Mouse (Mus musculus) intestine, postnatal 0 days (tissue): ENCODE measurements around the gene Sec16b. TPM values are rescaled to one million over a fixed set of nuclear protein-coding genes. Genes with fewer than 3 reads are reported as not detected.

ENCODE experiments used
- ATAC-seq: fragments of 200-750 bp; cut with Nextera tagmentation; 2 replicates; pipeline ENCODE4 v1.8.0; 2017; ENCODE audit warnings: mild to moderate bottlenecking, moderate TSS enrichment, moderate library complexity
- H3K27ac ChIP-seq: fragments of 300-500 bp; sonication (generic); 2 replicates; pipeline ENCODE4 v1.5.1; 2014; ENCODE audit warnings: mild to moderate bottlenecking, low read depth, low read length, moderate library complexity
- H3K27me3 ChIP-seq: fragments of 300-500 bp; sonication (generic); replicated peaks from 2 replicates; pipeline ENCODE4 v1.6.1; 2014; ENCODE audit warnings: low read length, mixed read lengths; ENCODE audit not compliant: control insufficient read depth, insufficient read depth
- H3K36me3 ChIP-seq: fragments of 300-500 bp; sonication (generic); 2 replicates; pipeline ENCODE4 v1.6.1; 2014; ENCODE audit warnings: mild to moderate bottlenecking, moderate library complexity; ENCODE audit not compliant: control insufficient read depth, insufficient read depth
- H3K4me1 ChIP-seq: fragments of 300-500 bp; sonication (generic); replicated peaks from 2 replicates; pipeline ENCODE4 v1.6.1; 2014; ENCODE audit warnings: antibody characterized with exemption, low read length, mixed read lengths; ENCODE audit not compliant: control insufficient read depth, insufficient read depth
- H3K4me2 ChIP-seq: fragments of 300-500 bp; sonication (generic); replicated peaks from 2 replicates; pipeline ENCODE4 v1.6.1; 2014; ENCODE audit warnings: low read depth, mild to moderate bottlenecking, moderate library complexity
- H3K4me3 ChIP-seq: fragments of 300-500 bp; sonication (generic); 2 replicates; pipeline ENCODE4 v1.5.1; 2014; ENCODE audit warnings: low read depth, low read length
- H3K9ac ChIP-seq: fragments of 300-500 bp; sonication (generic); 2 replicates; pipeline ENCODE4 v1.6.1; 2014; ENCODE audit warnings: mild to moderate bottlenecking, low read depth, low read length
- H3K9me3 ChIP-seq: fragments of 300-500 bp; sonication (generic); 2 replicates; pipeline ENCODE4 v1.6.1; 2016; ENCODE audit warnings: mixed run types; ENCODE audit not compliant: control insufficient read depth
- CTCF ChIP-seq: sonication (generic); IDR thresholded peaks from 2 replicates; pipeline ENCODE4 v1.5.1; 2016; ENCODE audit warnings: low read depth, mild to moderate bottlenecking, control low read depth, antibody characterized with exemption, moderate library complexity
- WGBS: fragments of 180-500 bp; shearing (Covaris S2); extraction: QIAGEN DNeasy Blood & Tissue Kit; methylation state at CpG from one replicate; pipeline ENCODE4 v1.1.7; 2014; 5-methylcytosine and 5-hydroxymethylcytosine counted together
- polyA plus RNA-seq: library from polyadenylated mRNA; unstranded; fragments of >200 nt; fragmentation: Nextera tagmentation; extraction: Ambion mirVana; gene quantifications from 2 replicates; pipeline ENCODE4 v1.2.1, GENCODE M21; 2015

Gene Sec16b
- polyA plus RNA-seq = 28.6 and 33.0 TPM in 2 replicates

GRCm38 (mm10) chr1:157506522-157506921, at the start of gene Sec16b:
TSS of gene Sec16b (plus strand) at chr1:157506728.
- no peaks in the 10 kb centered on the region for H3K4me1 ChIP-seq
- no peak within 1 kb of the TSS for H3K4me2 ChIP-seq
- H3K27ac ChIP-seq = no peak within 1 kb of the TSS
- H3K4me3 ChIP-seq = no peak within 1 kb of the TSS
- H3K27me3 ChIP-seq = no peaks in the 10 kb centered on the region
- WGBS = 51% methylated on average over 5 of the region's 5 CpGs
- H3K9me3 ChIP-seq = no peaks in the 10 kb centered on the region
- TF ChIP-seq CTCF = no peak
- no peak for ATAC-seq
- H3K36me3 ChIP-seq = no peaks in the 10 kb centered on the region
- no peak within 1 kb of the TSS for H3K9ac ChIP-seq

GRCm38 (mm10) chr1:157457789-157458188, 48.7 kb upstream of the Sec16b start:
- no peaks in the 10 kb centered on the region for H3K4me1 ChIP-seq
- no peak for TF ChIP-seq CTCF
- 88% methylated on average over 3 of the region's 3 CpGs for WGBS
- H3K36me3 ChIP-seq = no peaks in the 10 kb centered on the region
- H3K4me2 ChIP-seq = no peak overlapping the region
- H3K27me3 ChIP-seq = no peaks in the 10 kb centered on the region
- H3K4me3 ChIP-seq = no peak overlapping the region
- no peak overlapping the region for H3K9ac ChIP-seq
- no peaks in the 10 kb centered on the region for H3K9me3 ChIP-seq
- no peak for ATAC-seq
- no peak overlapping the region for H3K27ac ChIP-seq

- peak within 1 kb of the TSS; percentile 28 for H3K9ac ChIP-seq
- peak; percentile 90 for ATAC-seq
- peak; percentile 90 for TF ChIP-seq CTCF
- H3K27me3 ChIP-seq = no peaks in the 10 kb centered on the region
- 11% methylated on average over 25 of the region's 29 CpGs for WGBS
- H3K4me2 ChIP-seq = peak within 1 kb of the TSS; percentile 72
- H3K27ac ChIP-seq = no peak within 1 kb of the TSS
- no peaks in the 10 kb centered on the region for H3K9me3 ChIP-seq
- no peaks in the 10 kb centered on the region for H3K36me3 ChIP-seq
- H3K4me3 ChIP-seq = peak within 1 kb of the TSS; percentile 33
- no peaks in the 10 kb centered on the region for H3K4me1 ChIP-seq
These were observed 47.9 kb upstream of the Sec16b start, which contains the start of gene Cryzl2 for GRCm38 (mm10) chr1:157458421-157459208. TSS of gene Cryzl2 (plus strand) at chr1:157458577.

GRCm38 (mm10) chr1:157459904-157460303, 46.6 kb upstream of the Sec16b start:
- no peaks in the 10 kb centered on the region for H3K36me3 ChIP-seq
- no peak overlapping the region for H3K27ac ChIP-seq
- H3K9ac ChIP-seq = no peak overlapping the region
- 88% methylated on average over 5 of the region's 5 CpGs for WGBS
- H3K27me3 ChIP-seq = no peaks in the 10 kb centered on the region
- ATAC-seq = no peak
- H3K9me3 ChIP-seq = no peaks in the 10 kb centered on the region
- H3K4me2 ChIP-seq = no peak overlapping the region
- H3K4me3 ChIP-seq = no peak overlapping the region
- TF ChIP-seq CTCF = no peak
- H3K4me1 ChIP-seq = no peaks in the 10 kb centered on the region

GRCm38 (mm10) chr1:157461276-157461675, 45.3 kb upstream of the Sec16b start:
- no peak overlapping the region for H3K4me3 ChIP-seq
- H3K27me3 ChIP-seq = no peaks in the 10 kb centered on the region
- no peak for TF ChIP-seq CTCF
- H3K4me1 ChIP-seq = no peaks in the 10 kb centered on the region
- no peak for ATAC-seq
- H3K4me2 ChIP-seq = no peak overlapping the region
- 94% methylated on average over 5 of the region's 5 CpGs for WGBS
- H3K36me3 ChIP-seq = no peaks in the 10 kb centered on the region
- no peak overlapping the region for H3K9ac ChIP-seq
- no peak overlapping the region for H3K27ac ChIP-seq
- H3K9me3 ChIP-seq = no peaks in the 10 kb centered on the region

GRCm38 (mm10) chr1:157462336-157462735, 44.2 kb upstream of the Sec16b start:
- Histone ChIP-seq H3K4me1 (no peaks in the 10 kb centered on the region), H3K9ac (no peak overlapping the region), H3K4me3 (no peak overlapping the region), H3K4me2 (no peak overlapping the region), H3K9me3 (no peaks in the 10 kb centered on the region), H3K36me3 (no peaks in the 10 kb centered on the region), H3K27me3 (no peaks in the 10 kb centered on the region), H3K27ac (no peak overlapping the region)
- 60% methylated on average over 3 of the region's 3 CpGs for WGBS
- no peak for TF ChIP-seq CTCF
- no peak for ATAC-seq
